Comparison of ENCODE assay signal across 10 mouse cellular contexts in the genomic region with DNA sequence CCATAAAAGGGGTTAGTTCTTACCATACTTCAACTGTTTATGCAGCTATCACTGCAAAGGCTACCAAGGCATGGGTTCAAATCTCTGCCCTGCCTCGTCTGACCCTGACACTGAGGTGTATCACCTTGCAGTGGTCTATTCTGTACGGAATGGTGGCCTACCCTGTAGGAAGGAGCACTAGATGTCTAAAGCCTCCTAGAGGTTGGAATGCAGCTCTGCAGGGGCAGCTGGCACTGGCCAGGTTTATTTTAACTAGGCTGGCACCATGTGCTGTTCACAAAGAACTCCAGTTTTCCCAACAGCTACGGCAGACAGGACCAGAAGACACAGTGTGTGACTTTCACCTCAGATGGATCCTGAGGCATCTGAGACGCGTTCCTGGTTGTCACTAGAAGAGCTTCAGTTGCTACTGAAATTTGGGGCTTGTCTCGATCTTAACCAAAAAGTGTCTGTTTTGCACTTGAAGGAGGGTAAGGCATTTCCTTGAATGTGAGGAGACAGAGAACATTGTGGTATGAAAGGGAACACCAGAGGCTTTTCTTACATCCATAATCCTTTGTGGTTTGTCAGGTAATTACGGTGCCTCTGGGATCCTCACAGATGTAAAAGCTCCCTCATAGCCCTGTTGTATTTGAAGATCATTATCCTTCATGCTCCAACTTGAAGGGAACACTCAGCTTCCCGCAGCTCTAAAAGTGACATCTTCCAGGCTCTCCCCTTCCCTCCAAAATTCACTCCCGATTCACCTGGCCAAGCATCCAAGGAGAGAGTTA.
DNase-seq lines count a peak whose midpoint lies in the region; ATAC-seq and TF ChIP-seq lines count a peak whose summit lies in the region.
"Had no signal": no experiment of that assay in that cellular context is flagged by ENCODE, and none has a peak within 500 bp of the region (broad histone marks: within the 10 kb centered on the region; RNA-seq: fewer than 3 reads in every experiment).

No protein-coding gene starts in this region.

- H3K4me3 ChIP-seq in heart, embryonic 10.5 days = no peak overlapping the region
- H3K4me3 ChIP-seq in lung, embryonic 14.5 days (ENCODE audit: low read depth, low read length) = no peak overlapping the region
- H3K4me3 ChIP-seq in embryonic facial prominence, embryonic 13.5 days = no peak overlapping the region
- H3K4me3 ChIP-seq: lung, embryonic 15.5 days had no signal

- intact Hi-C loops in heart, postnatal 25 days (cut with DNase I) = no loop called here

- 80% methylated on average over 9 of the region's 9 CpGs for WGBS in heart, embryonic 10.5 days
- WGBS in lung, embryonic 14.5 days = 76% methylated on average over 9 of the region's 9 CpGs
- WGBS in embryonic facial prominence, embryonic 13.5 days = 65% methylated on average over 9 of the region's 9 CpGs

- H3K9ac ChIP-seq in lung, embryonic 14.5 days = no peak overlapping the region
- no peak overlapping the region for H3K9ac ChIP-seq in embryonic facial prominence, embryonic 13.5 days
- H3K9ac ChIP-seq: lung, embryonic 15.5 days had no signal

- no peaks in the 10 kb centered on the region for H3K27me3 ChIP-seq in heart, embryonic 10.5 days (ENCODE audit: insufficient read depth, poor library complexity, severe bottlenecking)
- H3K27me3 ChIP-seq in lung, embryonic 14.5 days (ENCODE audit: insufficient read depth, low read length) = no peaks in the 10 kb centered on the region
- H3K27me3 ChIP-seq in embryonic facial prominence, embryonic 13.5 days = no peaks in the 10 kb centered on the region
- H3K27me3 ChIP-seq: lung, embryonic 15.5 days had no signal

- peak; percentile 52 for TF ChIP-seq CTCF in lung, embryonic 14.5 days (IDR thresholded peaks at IDR 0.05; ENCODE audit: low read depth)

- ATAC-seq in lung, embryonic 14.5 days (ENCODE audit: insufficient read depth) = no peak
- ATAC-seq in embryonic facial prominence, embryonic 13.5 days (ENCODE audit: insufficient number of reproducible peaks, insufficient read depth, low FRiP score, low TSS enrichment, low read depth) = no peak
- ATAC-seq in megakaryocyte progenitor cell, adult 5-6 weeks (replicated peaks; ENCODE audit: poor library complexity) = 0 out of 2 replicates have a peak, but pooled peaks have one; percentile 20

- H3K27ac ChIP-seq in heart, embryonic 10.5 days = no peak overlapping the region
- H3K27ac ChIP-seq in lung, embryonic 14.5 days (ENCODE audit: low read depth) = no peak overlapping the region
- 0 out of 2 replicates have a peak overlapping the region, but pooled peaks have one; percentile 33 for H3K27ac ChIP-seq in embryonic facial prominence, embryonic 13.5 days
- H3K27ac ChIP-seq: lung, embryonic 15.5 days had no signal

- H3K9me3 ChIP-seq in heart, embryonic 10.5 days = no peaks in the 10 kb centered on the region
- no peaks in the 10 kb centered on the region for H3K9me3 ChIP-seq in lung, embryonic 14.5 days (ENCODE audit: low read depth, low read length)
- no peaks in the 10 kb centered on the region for H3K9me3 ChIP-seq in embryonic facial prominence, embryonic 13.5 days
- H3K9me3 ChIP-seq: lung, embryonic 15.5 days had no signal

- H3K4me1 ChIP-seq in heart, embryonic 10.5 days = 0 out of 2 replicates have a peak, but pooled peaks cover 2% of the 10 kb centered on the region
- peaks cover 4% of the 10 kb centered on the region; the same call in 1 of the 2 replicates for H3K4me1 ChIP-seq in lung, embryonic 14.5 days (ENCODE audit: insufficient read depth)
- H3K4me1 ChIP-seq in embryonic facial prominence, embryonic 13.5 days = peaks cover 6% of the 10 kb centered on the region

- no peak overlapping the region for H3K4me2 ChIP-seq in lung, embryonic 14.5 days
- H3K4me2 ChIP-seq in embryonic facial prominence, embryonic 13.5 days = no peak overlapping the region
- H3K4me2 ChIP-seq: lung, embryonic 15.5 days had no signal

- H3K36me3 ChIP-seq in heart, embryonic 10.5 days = no peaks in the 10 kb centered on the region
- H3K36me3 ChIP-seq in lung, embryonic 14.5 days (ENCODE audit: insufficient read depth) = no peaks in the 10 kb centered on the region
- no peaks in the 10 kb centered on the region for H3K36me3 ChIP-seq in embryonic facial prominence, embryonic 13.5 days
- H3K36me3 ChIP-seq: lung, embryonic 15.5 days had no signal

- peak; percentile 66 for DNase-seq in heart, embryonic 10.5 days (ENCODE audit: low spot score)
- DNase-seq in heart, postnatal 25 days (ENCODE audit: low spot score) = no peak
- DNase-seq in lung, embryonic 14.5 days = peak; percentile 46
- DNase-seq in lung, postnatal 10 days = no peak
- DNase-seq in urinary bladder, postnatal 10 days (ENCODE audit: low spot score) = no peak
- DNase-seq: right cerebral cortex, postnatal 25 days; thymus, adult 2 months had no signal

Comparison
In these comparisons a context has a peak if more than half of its experiments do, and no peak if none do; other contexts are left out.
1. DNase-seq: peak in heart, embryonic 10.5 days (single experiment) and lung, embryonic 14.5 days (single experiment); none in heart, postnatal 25 days (single experiment), lung, postnatal 10 days (single experiment) and urinary bladder, postnatal 10 days (single experiment).